Mouse (Mus musculus) left cerebral cortex, adult 6 months (tissue): ENCODE data around the gene Ccne1. TPM values are rescaled to one million over a fixed set of nuclear protein-coding genes. Genes with fewer than 3 reads are reported as not detected.

ENCODE experiments used
- long read RNA-seq, 2 experiments: library from polyadenylated mRNA; unstranded; transcript quantifications; one replicate each; pipeline ENCODE4 v2.0.0; 2019 to 2020
- polyA plus RNA-seq: library from polyadenylated mRNA; unstranded; fragments of <200 nt; fragmentation: Nextera tagmentation; gene quantifications from 2 replicates; pipeline ENCODE4 v1.2.3, GENCODE M21; 2021

Ccne1 gene
- polyA plus RNA-seq, result 20.1 and 23.7 TPM in 2 replicates
- long read RNA-seq, experiment 1, transcript Ccne1-201 (12 exons, 2,000 nt), result major isoform, 145 of 161 reads
- long read RNA-seq, experiment 1, partial matches to known transcripts, result 6 of 161 reads
- long read RNA-seq, experiment 1, other reads (novel, unspliced or antisense), result 10 of 161 reads
- long read RNA-seq, experiment 2, transcript Ccne1-201 (12 exons, 2,000 nt), result major isoform, 35 of 50 reads
- long read RNA-seq, experiment 2, partial matches to known transcripts, result 15 of 50 reads
- long read RNA-seq, experiment 2, other reads (novel, unspliced or antisense), result 0 of 50 reads

DNA sequence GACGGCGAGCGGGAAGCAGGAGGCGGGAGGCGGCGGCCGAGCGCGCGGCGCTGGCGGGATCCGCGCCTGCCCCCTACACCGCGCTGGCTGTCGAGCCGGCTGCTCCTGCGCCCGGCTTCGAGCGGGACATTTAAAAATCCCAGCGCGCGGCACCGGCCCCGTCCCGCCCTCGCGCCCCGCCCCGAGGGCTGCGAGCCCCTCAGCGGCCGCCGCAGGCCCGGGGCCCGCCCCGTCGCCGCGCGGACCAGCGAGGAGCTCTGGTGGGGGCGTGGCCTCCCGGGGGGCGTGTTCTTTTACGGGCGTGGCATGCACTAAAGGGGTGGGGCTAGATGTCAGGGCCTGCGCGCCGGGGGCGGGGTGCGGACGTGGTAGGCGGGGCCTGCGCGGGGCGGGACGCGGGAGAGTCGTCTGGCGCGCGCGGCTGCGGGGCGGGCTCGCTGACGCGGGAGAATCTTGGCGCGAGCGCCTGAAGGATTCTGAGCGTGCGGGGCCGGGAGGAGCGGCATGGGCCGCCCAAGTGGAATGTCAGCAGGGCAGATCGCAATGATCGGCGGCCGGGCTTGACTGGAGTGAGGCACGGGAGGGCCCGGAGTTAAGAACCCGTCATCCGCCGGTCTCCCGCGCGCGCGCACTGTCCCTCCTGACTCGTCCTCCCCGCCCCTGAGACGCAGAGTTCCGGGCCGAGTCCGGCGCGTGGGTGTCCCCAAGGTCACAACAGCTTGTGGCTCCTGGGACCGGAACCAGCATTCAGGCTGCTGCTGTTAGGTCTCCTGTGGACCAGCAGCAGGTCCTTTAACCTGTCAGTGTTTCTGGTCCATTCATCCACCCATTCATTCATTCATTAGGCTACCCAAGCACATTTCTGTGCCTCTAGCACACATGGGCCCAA is at the start of gene Ccne1:
Gene Ccne1 (minus strand): TSS at position 164 of the 889 bp plus-strand sequence.

Other genes with a start within 250 kb of the Ccne1 start
- gene Uri1, start 84.0 kb downstream of the Ccne1 start, polyA plus RNA-seq, result 20.7 and 27.7 TPM in 2 replicates
- gene 1600014C10Rik, start 75.7 kb upstream of the Ccne1 start, polyA plus RNA-seq, result 15.7 and 22.0 TPM in 2 replicates
- gene Plekhf1, start 120.5 kb upstream of the Ccne1 start, polyA plus RNA-seq, result 1.2 and 1.4 TPM in 2 replicates
- gene Pop4, start 163.9 kb upstream of the Ccne1 start, polyA plus RNA-seq, result 20.6 and 21.4 TPM in 2 replicates